Mouse (Mus musculus) stomach, postnatal 0 days (tissue): Measurements from ENCODE around the gene Acsf2. TPM values are rescaled to one million over a fixed set of nuclear protein-coding genes. Genes with fewer than 3 reads are reported as not detected.
"Not testable (repeated sequence)": the region's sequence is repeated elsewhere in the genome, so short reads cannot be mapped to it uniquely, and the experiment has no call there.

Source experiments
- ATAC-seq: fragments of 200-750 bp; cut with Nextera tagmentation; 2 replicates; pipeline ENCODE4 v1.8.0; 2017; ENCODE audit not compliant: low FRiP score, low TSS enrichment
- DNase-seq: peaks from one replicate; pipeline ENCODE4 v3.0.0-alpha.2; 2016; ENCODE audit warnings: low spot score
- H3K27ac ChIP-seq: fragments of 300-500 bp; sonication (generic); replicated peaks from 2 replicates; pipeline ENCODE4 v1.5.1; 2014; ENCODE audit warnings: mild to moderate bottlenecking, control low read depth
- H3K27me3 ChIP-seq: fragments of 300-500 bp; sonication (generic); 2 replicates; pipeline ENCODE4 v1.6.1; 2014; ENCODE audit warnings: low read length; ENCODE audit not compliant: control insufficient read depth, insufficient read depth
- H3K36me3 ChIP-seq: fragments of 300-500 bp; sonication (generic); 2 replicates; pipeline ENCODE4 v1.6.1; 2014; ENCODE audit warnings: low read length, mixed read lengths; ENCODE audit not compliant: control insufficient read depth, insufficient read depth
- H3K4me1 ChIP-seq: fragments of 300-500 bp; sonication (generic); replicated peaks from 2 replicates; pipeline ENCODE4 v1.6.1; 2014; ENCODE audit warnings: antibody characterized with exemption; ENCODE audit not compliant: control insufficient read depth, insufficient read depth
- H3K4me2 ChIP-seq: fragments of 300-500 bp; sonication (generic); replicated peaks from 2 replicates; pipeline ENCODE4 v1.6.1; 2014; ENCODE audit warnings: low read depth, mild to moderate bottlenecking, control low read depth, moderate library complexity
- H3K4me3 ChIP-seq: fragments of 300-500 bp; sonication (generic); 2 replicates; pipeline ENCODE4 v1.5.1; 2014; ENCODE audit warnings: low read depth, low read length, control low read depth
- H3K9ac ChIP-seq: fragments of 300-500 bp; sonication (generic); 2 replicates; pipeline ENCODE4 v1.6.1; 2014; ENCODE audit warnings: mild to moderate bottlenecking, low read length, control low read depth, mixed read lengths
- H3K9me3 ChIP-seq: fragments of 300-500 bp; sonication (generic); 2 replicates; pipeline ENCODE4 v1.6.1; 2016; ENCODE audit warnings: low read length; ENCODE audit not compliant: control insufficient read depth
- CTCF ChIP-seq: IDR thresholded peaks from 2 replicates; pipeline ENCODE4 v1.5.1; 2016; ENCODE audit warnings: antibody characterized with exemption, low read depth, mild to moderate bottlenecking, moderate library complexity
- EP300 ChIP-seq: optimal IDR thresholded peaks from 2 replicates; pipeline ENCODE3; 2016; ENCODE audit warnings: antibody characterized with exemption
- WGBS: fragments of 180-500 bp; shearing (Covaris S2); extraction: QIAGEN DNeasy Blood & Tissue Kit; methylation state at CpG from one replicate; pipeline ENCODE4 v1.1.7; 2014; 5-methylcytosine and 5-hydroxymethylcytosine counted together
- polyA plus RNA-seq: library from polyadenylated mRNA; unstranded; fragments of >200 nt; fragmentation: Nextera tagmentation; extraction: Ambion mirVana; gene quantifications from 2 replicates; pipeline ENCODE4 v1.2.1, GENCODE M21; 2015

Gene Acsf2
- polyA plus RNA-seq, result 2.5 and 3.0 TPM in 2 replicates

DNA sequence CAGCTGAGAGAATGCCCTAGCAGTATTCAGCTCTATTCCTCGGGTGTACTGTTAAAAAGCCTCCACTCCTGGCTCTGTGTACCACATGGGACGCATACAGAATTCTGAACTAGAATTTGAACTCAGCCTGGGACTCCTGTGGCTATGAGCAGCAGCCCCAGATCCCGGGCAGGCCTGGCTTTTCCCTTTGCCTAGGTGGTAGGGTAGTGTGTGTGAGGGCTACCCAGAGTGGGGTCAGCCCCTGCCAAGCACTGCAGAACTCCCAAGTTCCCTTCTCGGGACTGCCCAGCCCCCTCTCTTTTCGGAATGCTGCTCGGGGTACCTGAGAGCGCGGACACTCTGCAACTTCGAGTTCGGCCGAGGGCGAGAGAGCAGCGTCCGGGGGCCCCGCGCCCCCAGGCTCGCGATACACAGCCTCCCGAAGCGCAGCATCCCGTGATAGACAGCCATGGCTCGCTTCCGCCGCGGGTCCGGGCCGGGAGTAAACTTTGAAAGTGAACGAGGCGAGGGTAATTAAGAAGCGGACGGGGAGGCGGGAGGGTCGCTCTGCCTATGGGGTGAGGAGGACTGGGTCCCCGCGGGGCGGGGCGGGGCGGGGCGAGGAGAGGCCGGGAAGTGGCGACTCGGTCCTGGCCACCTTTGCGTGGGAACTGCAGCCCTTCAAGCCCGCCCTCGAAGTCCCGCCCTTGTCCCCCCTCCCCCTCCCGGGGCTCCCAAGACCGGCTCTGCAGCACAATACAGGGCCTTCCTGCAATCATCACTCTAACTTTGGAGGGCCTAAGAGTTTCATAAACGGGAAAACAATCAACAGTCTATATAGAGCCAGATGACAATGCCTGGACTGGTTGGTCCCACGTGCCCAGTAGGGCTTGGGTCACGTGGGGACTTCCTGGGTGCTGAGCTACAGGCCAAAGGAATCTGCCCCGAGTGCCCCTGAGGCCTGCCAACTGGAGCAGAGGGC, at the start of gene Acsf2:
Gene Acsf2, minus strand, starts transcription at position 551 of the 961 bp plus-strand sequence.
- Histone ChIP-seq H3K36me3 (no peaks in the 10 kb centered on the region), H3K4me2 (peak within 1 kb of the TSS; percentile 75), H3K9ac (peak within 1 kb of the TSS; percentile 70), H3K4me3 (peak within 1 kb of the TSS; percentile 51), H3K4me1 (no peaks in the 10 kb centered on the region), H3K27ac (peak within 1 kb of the TSS; percentile 53), H3K27me3 (no peaks in the 10 kb centered on the region), H3K9me3 (no peaks in the 10 kb centered on the region)
- ATAC-seq (peak; percentile 78), DNase-seq (peak; percentile 84)
- WGBS, result 2% methylated on average over 41 of the region's 52 CpGs
- no peak for TF ChIP-seq EP300

DNA sequence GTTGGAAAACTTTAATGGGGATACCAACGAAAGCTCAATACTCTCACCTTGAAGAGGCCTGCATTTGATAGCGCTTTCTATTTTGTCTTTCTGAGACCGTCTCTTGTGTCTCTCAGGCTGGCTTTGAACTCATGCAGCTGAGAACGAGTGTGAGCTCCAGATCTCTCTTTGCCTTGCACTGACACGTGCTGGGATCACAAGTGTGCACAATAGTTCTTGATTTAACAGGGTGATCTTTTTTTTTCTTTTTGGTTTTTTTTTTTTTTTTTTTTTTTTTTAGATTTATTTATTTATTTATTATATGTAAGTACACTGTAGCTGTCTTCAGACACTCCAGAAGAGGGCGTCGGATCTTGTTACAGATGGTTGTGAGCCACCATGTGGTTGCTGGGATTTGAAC, 49.6 kb upstream of the Acsf2 start:
- not testable (repeated sequence) for H3K4me1 ChIP-seq, H3K36me3 ChIP-seq, ATAC-seq, H3K27me3 ChIP-seq, DNase-seq, H3K9me3 ChIP-seq, H3K27ac ChIP-seq, H3K4me3 ChIP-seq, H3K9ac ChIP-seq, H3K4me2 ChIP-seq
- WGBS, result 97% methylated on average over 5 of the region's 7 CpGs

DNA sequence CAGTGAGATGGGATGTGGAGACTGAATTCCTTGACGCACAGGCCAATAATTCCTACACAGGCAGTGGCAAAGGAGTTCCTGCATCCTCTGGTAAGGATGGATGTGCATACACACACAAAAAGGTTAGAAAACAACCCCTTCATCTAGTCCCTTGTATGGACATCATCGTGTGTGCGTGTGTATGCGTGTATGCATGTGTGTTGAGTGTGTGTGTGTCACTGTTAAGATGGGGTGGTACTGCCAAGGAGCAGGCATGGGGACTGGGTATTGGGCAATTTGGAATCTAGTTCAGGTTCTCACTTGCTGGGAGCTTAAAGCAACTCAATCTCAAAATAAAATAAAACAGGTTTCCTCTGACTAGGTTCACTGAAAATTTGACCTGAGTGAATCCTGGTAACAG, 44.8 kb upstream of the Acsf2 start:
- Histone ChIP-seq H3K36me3 (peaks cover 18% of the 10 kb centered on the region), H3K4me3 (no peak overlapping the region), H3K27ac (no peak overlapping the region), H3K27me3 (no peaks in the 10 kb centered on the region), H3K4me2 (no peak overlapping the region), H3K9ac (no peak overlapping the region), H3K9me3 (no peaks in the 10 kb centered on the region), H3K4me1 (no peaks in the 10 kb centered on the region)
- DNase-seq (no peak), ATAC-seq (no peak)
- WGBS, result 95% methylated on average over 4 of the region's 4 CpGs
- TF ChIP-seq CTCF (no peak), EP300 (no peak)

DNA sequence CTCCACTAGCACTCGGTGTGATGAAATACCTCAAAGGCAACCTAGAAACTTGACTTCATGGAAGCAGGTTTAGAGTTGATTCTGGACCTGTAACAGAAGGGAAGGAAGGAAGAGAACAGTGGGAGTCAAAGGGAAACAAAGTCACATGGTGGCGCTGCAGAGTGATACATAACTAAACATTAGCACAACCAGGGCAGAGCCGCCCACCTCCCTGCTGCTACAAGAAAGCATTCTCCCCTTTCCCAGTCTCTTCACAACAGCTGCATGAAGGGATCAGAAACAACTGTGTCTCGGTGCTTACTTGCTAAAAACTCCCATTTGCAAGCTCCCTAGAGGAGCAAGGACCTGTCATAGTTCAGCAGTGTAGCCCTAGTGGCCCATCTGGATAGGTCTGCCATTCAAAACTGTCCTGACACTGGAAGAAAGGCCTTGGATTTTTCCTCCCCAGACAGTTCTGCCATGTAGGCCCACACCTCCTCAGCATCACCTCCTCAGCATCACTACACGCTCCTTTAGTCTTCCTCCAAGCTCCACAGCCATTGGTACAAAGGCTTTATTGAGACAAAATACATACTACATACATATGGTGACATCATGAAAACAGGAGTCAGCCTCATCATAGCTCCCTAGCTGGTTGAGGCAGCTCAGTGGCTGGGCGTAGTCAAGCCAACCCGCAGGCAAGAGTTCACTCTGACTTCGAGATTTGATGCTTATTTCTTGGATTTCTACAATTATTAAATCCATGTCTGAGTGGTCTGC, 43.0 kb upstream of the Acsf2 start:
- no peak for DNase-seq
- Histone ChIP-seq H3K9me3 (no peaks in the 10 kb centered on the region), H3K27ac (no peak overlapping the region), H3K4me3 (no peak overlapping the region), H3K27me3 (no peaks in the 10 kb centered on the region), H3K4me2 (no peak overlapping the region), H3K9ac (no peak overlapping the region), H3K36me3 (peaks cover 29% of the 10 kb centered on the region), H3K4me1 (no peaks in the 10 kb centered on the region)
- ATAC-seq, result no peak
- no peak for TF ChIP-seq EP300
- no peak for TF ChIP-seq CTCF
- WGBS, result 88% methylated on average over 8 of the region's 8 CpGs

DNA sequence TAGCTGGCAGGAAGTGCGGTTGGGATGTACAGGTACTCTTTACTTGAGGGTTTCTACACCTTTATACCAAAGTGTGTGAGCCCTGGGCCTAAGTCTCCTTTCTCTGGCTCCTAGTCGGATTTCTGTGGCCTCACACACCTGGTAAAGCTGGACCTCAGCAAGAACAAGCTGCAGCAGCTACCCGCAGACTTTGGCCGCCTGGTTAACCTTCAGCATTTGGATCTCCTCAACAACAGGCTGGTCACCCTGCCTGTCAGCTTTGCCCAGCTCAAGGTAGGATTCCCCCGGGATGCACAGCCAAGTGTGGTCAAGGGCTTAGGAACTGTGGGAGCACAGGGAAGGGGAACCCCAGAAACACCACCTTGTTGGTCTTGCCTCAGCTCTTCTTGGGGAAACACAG, 32.8 kb upstream of the Acsf2 start:
- Histone ChIP-seq H3K4me1 (no peaks in the 10 kb centered on the region), H3K36me3 (peaks cover 54% of the 10 kb centered on the region), H3K4me3 (no peak overlapping the region), H3K9me3 (no peaks in the 10 kb centered on the region), H3K9ac (no peak overlapping the region), H3K27me3 (no peaks in the 10 kb centered on the region), H3K4me2 (no peak overlapping the region), H3K27ac (no peak overlapping the region)
- TF ChIP-seq CTCF (no peak), EP300 (no peak)
- DNase-seq, result no peak
- 93% methylated on average over 5 of the region's 5 CpGs for WGBS
- no peak for ATAC-seq

DNA sequence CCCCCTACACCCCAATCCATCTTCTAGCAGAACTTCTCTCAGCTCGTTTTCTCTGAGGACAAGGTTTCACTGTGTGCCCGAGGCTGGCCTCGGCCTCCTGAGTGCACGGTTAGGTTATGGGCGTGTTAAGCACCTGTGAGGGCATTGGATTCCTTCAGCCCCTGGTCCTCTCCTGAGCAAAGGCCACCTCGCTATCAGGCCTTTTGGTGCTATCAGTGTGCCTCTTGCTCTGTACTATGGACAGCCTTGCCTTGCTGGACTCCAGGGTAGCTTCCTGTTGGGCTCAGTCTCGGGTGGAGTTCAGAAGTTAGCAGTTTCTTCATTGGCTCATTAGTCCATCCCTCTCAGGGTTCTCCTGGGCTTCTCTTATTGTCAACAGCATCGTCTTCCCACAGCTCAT, 31.3 kb upstream of the Acsf2 start:
- ATAC-seq (no peak), DNase-seq (no peak)
- no peak overlapping the region for H3K9ac ChIP-seq
- H3K4me1 ChIP-seq, result no peaks in the 10 kb centered on the region
- TF ChIP-seq CTCF (no peak), EP300 (no peak)
- H3K4me3 ChIP-seq, result no peak overlapping the region
- no peaks in the 10 kb centered on the region for H3K27me3 ChIP-seq
- peaks cover 47% of the 10 kb centered on the region for H3K36me3 ChIP-seq
- no peak overlapping the region for H3K27ac ChIP-seq
- no peaks in the 10 kb centered on the region for H3K9me3 ChIP-seq
- WGBS, result 82% methylated on average over 8 of the region's 8 CpGs
- no peak overlapping the region for H3K4me2 ChIP-seq
